Mouse (Mus musculus): ENCODE data around the gene Pacs1.

Gene Pacs1

DNA sequence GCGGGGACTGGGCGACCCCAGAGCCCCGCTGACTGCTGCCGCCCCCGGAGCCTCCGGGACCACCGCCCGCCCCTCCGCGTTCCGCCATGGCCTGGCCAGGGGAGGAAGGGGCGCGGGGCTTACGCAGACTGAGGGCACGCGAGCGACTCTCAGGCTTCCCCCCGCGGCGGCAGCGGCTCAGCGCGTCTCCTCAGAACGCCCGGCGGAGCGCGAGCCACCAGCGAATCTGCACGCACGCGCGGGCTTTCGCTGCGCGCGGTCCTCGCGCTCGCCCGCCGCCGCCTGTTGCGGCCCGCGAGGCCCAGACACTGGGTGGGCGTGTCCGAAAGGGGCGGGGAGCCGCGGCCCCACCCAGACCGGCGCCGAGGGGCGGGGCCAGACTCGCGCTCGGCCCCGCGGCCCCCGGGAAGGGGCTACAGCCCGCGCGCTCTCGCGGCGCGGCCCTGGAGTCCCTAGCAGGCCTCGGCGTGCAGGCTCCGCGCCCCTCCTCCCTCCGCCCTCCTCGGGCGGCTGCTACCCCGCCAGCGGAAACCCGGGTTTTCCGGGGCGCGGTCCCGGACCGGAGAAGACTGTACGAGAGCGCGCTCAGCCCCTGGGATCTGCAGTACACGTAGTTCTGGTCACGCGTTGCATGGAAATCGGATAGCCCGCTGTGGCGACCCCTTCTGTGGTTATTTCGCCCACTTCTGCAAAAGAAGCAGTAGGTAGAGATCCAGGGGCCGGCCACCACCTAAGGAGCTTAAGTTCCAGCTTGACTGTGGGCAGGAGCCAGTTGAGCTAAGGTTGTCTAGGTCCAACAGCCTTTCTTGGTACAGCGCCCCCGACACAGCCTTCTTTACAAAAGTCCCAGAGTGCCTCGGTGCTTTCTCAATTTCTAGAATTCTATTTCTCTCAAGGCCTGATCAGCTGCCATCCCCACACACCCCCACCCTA lies at the start of gene Pacs1:
TSS of gene Pacs1 (minus strand) at position 319 of the 933 bp plus-strand sequence.
- peak; percentile 92 to 94 for DNase-seq

DNA sequence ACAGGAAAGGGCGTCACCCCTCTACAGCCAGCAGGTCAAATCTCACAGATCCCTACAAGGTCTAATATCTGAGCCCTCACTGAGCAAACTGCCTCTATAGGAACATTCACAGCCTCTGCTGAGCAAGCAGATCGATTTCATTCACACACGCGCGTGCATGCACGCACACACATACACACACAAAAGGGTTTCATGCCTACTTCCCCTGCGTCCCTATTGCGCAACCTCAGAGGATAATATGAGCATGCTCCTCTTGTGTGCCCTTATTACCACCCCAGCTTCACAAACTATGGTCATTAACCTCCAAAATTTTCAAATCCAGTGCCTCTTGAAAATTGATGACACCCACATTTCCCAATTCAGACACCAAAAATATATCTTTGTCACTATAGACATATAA lies 40.3 kb upstream of the Pacs1 start:
- DNase-seq: no peak

DNA sequence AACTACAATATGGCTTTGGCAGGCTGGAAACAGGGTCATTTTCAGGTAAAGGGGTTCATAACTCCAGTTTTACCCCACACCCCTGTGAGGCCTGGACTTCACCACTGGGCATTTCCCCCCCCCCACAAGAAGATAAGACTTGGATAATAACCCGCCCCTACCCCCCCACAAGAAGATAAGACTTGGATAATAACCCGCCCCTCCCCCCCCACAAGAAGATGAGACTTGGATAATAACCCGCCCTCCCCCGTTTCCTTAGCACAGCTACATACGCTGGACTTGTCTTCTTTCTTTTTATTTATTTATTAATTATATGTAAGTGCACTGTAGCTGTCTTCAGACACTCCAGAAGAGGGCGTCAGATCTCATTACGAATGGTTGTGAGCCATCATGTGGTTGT lies 36.1 kb upstream of the Pacs1 start:
- DNase-seq: no peak

DNA sequence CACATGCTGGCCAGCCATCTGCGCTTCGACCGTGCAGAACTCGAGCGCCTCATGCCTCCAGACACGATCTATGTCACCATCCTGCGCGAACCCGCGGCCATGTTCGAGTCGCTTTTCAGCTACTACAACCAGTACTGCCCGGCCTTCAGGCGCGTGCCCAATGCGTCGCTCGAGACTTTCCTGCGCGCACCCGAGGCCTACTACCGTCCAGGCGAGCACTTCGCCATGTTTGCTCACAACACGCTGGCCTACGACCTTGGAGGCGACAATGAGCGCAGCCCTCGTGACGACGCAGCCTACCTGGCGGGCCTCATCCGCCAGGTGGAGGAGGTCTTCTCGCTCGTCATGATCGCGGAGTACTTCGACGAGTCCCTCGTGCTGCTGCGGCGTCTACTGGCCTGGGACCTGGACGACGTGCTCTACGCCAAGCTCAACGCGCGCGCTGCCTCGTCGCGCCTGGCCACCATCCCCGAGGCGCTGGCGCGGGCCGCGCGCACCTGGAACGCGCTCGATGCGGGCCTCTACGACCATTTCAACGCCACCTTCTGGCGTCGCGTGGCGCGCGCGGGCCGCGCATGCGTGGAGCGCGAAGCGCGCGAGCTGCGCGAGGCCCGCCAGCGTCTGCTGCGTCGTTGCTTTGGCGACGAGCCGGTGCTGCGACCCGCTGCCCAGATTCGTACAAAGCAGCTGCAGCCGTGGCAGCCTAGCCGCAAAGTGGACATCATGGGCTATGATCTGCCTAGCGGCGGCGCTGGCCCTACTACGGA lies 34.2 kb upstream of the Pacs1 start:
- DNase-seq: no peak

DNA sequence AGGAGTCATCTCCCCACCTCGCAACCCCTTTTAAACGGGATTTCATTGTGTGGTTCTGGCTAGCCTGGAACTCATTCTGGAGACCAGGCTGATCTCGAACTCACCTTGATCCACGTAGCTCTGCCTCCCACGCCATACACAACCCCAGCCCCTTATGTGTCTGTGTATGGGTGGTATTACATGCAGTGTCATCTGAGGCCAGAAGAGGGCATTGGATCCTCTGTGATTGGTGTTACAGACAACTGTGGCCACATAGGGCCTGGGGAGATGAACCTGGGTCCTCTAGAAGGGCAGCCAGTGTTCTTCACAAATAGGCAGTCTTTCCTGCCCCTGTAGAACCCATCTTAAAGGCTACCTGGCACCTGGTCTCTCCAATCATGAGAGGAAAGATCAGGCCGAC lies 33.4 kb upstream of the Pacs1 start:
- DNase-seq: no peak

DNA sequence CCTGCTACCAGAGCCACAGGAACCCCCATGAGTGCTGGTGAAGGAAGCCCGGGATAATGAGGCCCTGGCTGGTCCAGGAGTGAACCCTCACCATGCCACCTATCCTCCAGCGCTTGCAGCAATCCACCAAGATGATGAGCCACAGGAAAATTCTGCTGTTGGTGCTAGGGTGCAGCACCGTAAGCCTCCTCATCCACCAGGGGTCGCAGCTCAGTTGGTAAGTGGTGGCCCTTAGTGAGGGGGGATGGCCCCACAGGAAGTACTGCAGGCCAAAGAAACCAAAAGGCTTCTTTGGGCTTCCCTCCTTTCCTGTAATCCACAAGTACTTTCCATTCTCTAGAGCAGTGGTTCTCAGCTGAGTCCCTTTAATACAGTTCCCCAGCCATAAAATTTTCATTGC lies 29.5 kb upstream of the Pacs1 start:
- DNase-seq: peak; percentile 56 to 57

DNA sequence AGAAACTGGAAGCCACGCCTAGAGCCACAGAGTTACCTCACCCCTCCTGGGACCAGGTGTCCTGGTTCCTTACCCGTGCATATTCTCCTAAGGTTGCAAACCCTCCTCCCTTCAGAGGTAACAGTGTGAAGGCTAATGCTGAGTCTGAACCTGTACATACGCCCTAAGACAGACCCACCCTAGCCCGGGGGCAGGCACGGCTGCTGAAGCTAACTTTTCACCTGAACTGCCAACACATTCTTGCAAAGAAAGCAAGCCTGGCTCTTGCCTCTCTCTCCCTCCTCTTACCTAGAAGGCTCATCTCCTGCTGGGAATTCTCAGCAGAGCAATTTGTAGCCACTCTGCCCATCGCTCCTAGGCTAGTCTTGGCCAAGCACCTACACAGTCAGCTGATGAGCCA lies 27.7 kb upstream of the Pacs1 start:
- DNase-seq: no peak

DNA sequence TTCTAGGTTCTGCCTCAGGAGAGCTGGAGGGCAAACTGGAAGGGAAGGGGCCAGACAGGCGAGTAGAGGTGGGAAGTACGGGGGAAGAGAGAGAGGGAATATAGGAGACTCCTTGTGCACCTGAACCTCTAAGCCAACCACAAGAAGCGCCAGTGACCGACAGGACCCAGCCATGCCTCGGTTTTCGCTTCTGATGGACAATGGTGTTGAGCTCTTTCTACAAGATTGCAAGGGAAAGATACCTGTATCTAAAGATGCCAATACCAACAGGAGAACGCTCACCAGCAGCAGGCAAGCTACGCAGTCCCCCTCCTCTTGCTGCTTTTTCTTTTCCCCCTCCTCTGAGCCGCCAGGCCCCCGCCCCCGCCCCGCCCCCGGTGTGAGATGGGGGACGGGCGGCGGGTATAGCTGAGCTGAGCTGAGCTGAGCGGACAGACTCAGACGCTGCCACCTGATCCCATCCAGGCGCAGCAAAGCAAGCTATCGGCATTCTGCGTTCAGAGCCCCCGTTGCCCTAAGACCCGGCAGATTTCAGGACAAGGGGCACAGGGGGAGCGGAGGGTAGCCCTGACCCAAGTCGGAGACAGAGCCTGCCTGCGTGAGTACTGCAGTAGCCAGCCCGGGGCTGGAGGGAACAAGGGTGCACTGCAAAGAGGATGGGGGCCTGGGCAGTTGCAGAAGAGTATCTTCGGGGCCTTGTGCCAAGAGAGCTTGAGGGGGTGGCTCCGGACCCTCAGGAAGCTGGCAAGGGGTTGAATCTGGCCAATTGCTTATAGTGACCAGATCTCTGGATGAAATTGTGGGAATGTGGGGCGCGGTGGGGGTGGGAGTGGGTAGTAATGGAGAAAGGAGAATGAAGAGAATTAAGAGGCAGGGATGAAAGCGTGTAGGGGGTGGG lies 25.2 kb upstream of the Pacs1 start, which contains the start of gene Gal3st3:
TSS of gene Gal3st3 (plus strand) at position 429 of the 898 bp plus-strand sequence.
- DNase-seq: no peak

DNA sequence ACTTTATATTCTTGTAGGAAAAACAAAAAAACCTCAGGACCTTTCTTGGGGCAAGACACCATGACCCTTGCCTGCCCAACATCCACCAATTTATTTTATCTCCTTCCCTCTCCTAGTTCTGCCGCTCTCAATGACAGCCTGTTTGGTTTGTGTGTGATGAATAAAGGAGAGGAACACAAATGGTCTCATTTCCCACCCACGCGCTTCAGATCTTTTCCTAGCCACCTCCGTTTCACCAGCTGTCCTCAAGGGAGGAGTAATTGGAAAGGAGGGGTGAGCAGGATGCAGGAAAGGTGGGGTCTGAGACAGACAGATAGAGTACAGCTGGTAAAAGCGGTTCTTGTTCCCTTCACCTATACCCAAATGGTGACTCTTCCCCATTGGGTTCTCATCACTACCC lies 23.7 kb upstream of the Pacs1 start:
- no peak for DNase-seq

DNA sequence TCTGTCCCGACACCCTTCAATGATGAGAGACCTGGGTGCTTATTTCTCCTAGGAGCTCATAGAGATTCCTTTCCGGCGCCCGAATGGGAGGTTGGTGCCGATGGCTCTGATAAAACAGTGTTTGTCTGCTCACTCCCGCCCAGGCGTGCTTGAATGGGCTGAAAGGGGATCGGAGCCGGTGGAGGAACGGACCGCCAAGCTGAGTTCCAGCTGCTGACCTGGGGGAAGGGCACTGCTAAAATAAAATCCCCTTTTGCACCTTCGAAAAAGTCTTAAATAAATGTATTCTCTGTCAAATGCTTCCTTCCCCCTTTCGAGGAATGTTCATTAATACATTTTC lies 22.8 kb upstream of the Pacs1 start:
- no peak for DNase-seq

DNA sequence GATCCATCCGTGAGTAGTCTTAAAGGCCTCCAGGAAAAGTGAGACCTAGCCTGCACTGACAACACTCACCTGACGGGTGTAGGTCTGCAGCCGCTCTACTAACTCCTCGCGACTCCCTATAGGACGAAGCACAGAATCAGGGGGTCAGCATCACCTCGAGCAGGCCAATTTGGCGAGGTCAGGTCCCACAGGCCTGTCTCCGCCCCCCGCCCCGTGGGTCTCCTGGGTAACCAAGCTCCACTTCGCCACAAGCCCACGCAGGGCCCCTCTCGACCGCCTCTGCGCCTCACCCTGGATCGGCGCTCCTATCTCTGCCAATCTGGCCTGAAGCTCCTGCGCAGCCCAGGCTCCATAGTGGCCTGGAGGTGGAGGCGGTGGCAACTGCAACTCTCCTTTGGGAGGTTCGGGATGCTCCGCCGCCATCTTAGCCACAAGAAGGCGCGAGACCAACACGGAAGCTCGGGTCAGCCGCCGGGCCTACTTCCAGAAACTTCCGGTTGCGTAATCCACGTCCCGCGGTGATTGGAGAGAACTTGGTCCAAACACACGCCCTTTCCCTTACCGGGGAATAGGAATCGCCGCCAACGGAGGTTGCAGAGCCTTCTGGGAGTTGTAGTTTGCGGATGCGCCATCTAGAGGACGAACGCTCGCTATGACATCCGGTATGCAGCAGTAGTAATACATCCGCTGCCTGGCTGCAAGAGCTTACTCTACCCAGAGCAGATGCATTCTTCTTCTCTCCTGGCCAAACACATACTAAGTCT lies 22.2 kb upstream of the Pacs1 start, which contains the start of gene Sf3b2:
TSS of gene Sf3b2 (minus strand) at position 484 of the 764 bp plus-strand sequence.
- peak; percentile 97 to 98 for DNase-seq

DNA sequence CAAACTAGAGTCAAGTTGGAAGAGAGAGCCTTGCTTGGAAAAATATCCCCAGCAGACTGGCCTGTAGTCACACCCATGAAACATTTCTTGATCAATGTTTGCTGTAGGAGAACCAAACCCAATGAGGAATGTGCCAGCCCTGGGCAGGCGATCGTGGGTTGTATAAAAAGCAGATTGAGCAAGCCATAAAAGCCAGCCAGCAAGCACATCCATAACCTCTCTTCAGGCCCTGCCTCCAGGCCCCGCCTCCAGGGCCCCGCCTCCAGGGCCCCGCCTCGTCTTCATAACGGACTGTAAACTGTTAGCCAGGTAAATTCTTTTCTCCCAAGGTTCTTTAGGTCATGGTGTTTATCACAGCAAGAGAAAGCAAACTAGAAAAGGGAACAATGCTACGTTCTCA lies 5.5 kb upstream of the Pacs1 start:
- no peak for DNase-seq

DNA sequence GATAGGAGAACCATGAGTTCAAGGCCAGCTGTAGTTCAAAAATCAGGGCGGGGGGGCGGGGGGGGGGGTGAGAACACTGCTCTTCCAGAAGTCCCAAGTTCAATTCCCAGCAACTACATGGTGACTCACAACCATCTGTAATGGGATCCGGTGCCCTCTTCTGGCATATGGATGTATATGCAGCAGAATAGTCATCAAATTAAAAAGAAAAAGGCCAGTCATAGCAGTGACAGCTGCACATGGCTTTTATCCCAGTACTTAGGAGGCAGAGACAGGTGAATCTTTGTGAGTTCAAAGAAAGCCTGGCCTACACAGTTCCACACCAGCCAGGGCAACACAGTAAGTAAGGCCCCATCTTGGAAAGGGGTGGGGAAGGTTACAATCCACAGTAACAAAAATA lies 4.2 kb upstream of the Pacs1 start:
- DNase-seq: no peak

DNA sequence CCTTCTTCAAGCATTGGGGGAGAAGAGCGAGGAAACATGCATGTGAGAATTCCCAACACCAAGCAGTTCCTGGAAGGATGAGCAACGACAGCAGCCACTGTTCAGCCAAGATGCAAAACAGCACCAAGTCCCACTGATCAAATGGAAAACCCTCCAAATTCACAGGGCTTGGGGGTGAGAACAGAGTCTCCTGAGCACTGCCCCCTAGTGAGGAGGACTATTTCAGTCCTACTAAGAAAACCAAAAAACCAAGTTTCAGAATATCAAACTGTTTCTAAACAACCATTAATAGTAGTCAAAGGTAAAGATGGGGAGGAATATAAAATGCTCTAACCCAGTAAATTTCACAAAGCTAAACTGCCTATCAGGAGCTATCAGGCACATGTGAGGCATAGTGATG lies 3.6 kb upstream of the Pacs1 start:
- DNase-seq: no peak

DNA sequence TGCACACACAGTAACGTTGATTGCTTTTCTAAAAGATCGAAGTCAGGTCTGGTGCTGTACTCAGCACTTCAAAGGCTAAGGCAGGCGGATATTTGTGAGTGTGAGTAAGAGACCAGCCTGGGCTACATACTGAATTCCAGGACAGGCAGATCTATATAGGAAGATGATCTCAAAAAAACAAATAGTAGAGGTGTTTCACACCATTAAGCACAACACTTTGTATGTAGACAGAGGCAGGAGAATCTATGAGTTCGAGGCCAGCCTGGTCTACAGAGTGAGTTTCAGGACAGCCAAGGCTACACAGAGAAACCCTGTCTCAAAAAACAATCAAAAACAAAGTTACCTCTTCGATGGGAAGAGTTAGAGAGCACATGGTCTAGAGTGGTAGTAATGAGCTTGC lies 2.8 kb upstream of the Pacs1 start:
- no peak for DNase-seq

DNA sequence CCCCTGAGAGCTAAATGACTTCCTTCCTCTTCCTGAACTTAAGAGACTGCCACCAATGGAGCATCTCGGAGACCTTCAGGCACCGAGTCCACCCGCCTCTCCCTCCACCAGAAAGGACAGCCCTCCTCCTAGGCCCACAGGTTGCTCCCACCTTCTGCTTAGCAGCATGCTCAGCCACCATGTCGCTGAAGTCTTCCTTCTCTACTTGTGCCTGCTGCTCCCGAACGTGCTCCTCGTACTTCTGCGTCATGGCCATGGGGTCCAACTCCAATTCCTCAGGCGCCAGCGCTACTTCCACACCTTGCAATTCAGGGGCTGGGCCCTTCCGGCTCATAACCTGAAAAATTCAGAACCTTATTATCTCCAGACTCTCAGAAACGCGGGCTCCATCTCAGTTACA lies 1.7 kb upstream of the Pacs1 start:
- no peak for DNase-seq

DNA sequence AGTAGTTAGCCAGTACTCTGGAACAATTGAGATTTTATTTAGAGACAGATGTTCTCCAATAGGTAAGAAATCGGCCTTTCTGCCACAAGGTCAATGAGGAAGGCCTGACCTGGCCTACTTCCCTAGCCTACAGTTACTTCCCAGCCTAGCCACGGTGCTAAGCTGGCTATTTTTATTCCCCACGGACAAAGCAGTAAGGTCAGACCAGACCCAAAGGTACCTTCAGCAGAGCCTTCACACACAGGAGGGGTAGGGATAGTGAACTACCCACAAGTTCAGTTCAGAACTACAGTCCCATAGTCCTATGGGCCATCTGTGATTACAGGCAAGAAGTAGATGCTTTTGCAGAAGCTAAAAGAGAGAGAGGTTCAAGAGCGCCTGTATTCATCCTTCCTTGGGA lies 997 bp upstream of the Pacs1 start:
- no peak for DNase-seq

DNA sequence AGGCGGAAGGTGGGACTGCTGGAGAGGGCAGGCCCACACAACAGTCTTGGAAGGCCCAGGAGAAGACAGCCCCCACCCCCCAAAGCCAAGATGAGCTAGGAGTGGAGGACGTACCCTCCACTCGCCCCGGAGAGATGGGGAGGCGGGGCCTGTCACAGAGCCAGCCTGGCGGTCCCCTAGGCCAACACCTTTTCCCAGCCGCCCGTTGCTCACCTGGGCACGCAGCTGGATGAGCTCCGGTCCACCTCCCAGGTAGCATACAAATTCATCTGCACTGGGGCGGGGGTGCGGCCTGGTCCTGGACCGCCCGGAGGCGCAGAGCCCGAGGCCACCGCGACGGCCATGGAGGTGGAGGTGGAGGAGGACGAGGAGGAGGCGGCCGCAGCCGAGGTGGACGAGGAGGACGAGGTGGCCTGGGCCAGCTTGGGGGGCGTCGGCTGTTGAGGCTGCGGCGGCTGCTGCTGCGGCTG lies 558 bp downstream of the Pacs1 start:
- DNase-seq: peak in 1 of 2 experiments; percentile 64

DNA sequence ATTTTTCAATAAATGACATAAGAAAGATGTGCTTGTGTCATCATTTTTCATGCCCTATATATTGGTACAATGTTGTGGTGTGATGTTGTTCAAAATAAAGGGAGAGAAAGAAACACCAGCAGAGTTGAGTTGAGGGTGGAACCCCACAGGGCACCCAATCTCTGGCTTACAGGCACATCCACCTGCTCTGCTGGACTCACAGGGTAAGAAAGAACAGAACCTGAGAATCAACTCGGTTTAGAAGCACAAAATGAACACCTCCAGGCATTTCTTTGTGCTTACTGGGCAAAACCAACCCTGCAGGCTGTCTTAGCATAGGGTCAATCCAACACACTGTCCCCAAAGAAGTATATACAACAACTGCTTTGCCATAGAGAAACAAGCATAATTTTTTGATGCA lies 1.5 kb downstream of the Pacs1 start:
- DNase-seq: no peak

DNA sequence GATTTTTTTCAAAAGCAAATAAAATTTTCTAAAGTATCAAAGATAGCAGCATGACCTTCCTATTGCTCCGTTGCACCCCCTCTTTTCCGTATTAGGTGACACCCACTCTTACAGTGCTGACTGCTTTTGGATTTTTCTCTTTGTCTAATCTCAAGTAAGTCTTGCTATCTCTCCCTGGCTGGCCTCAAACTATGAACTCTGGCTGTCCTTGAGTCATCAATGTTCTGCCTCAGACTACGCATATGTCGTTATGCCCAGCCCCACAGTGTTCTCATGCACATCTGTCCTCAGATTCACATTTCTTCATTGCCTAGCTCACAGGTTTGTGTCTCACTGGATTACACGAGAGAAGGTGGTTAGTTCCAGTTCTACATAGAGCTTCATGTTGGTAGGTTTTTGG lies 3.5 kb downstream of the Pacs1 start:
- DNase-seq: no peak

DNA sequence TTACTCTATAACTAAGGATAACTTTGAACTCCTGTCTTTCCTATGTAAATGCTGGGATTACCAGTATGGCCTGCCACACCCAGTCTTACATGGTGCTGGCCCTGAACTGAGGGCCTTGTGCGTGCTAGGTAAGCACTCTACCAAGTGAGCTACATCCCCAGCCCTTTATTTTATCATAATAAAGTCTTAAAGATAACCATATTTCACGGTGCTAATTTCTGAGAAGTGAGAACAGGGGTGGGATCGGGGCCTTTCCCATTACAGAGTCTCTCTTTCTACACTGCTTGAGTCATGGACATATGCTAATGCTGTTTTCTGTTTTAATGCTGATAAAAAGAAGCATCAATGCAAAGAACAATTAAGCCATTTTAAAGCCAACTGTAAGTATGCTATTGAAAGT lies 4.0 kb downstream of the Pacs1 start:
- no peak for DNase-seq

DNA sequence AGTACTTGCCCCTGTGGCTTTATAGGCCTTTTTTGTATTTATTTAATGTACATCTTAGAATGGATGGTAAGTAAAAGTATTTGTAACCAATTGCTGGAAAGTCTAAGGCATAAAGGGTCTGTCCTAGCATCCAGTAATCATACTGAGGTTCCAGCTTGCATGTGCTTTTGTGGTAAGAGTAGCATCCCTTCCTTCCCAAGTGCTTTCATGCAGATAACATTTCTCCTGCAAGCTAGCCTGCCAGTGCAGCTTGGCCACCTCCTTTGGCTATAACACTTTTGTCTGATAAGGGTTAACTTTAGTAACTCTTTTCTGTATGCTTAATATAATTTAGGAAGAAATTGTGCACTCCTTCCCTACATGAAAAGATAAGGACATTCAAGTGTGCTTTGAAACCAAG lies 4.9 kb downstream of the Pacs1 start:
- DNase-seq: no peak

All from thymus, adult 18-20 months (tissue).